Mouse (Mus musculus) limb, embryonic 15.5 days (tissue): ENCODE results near the gene Ptbp2. TPM values are rescaled to one million over a fixed set of nuclear protein-coding genes. Genes with fewer than 3 reads are reported as not detected.

Experiments used
- ATAC-seq: fragments of 200-750 bp; cut with Nextera tagmentation; 2 replicates; pipeline ENCODE4 v1.8.0; 2017; ENCODE audit warnings: low read depth, moderate TSS enrichment; ENCODE audit not compliant: insufficient number of reproducible peaks, low FRiP score, low TSS enrichment
- H3K27ac ChIP-seq: fragments of 300-500 bp; sonication (generic); 2 replicates; pipeline ENCODE4 v1.5.1; 2015; ENCODE audit warnings: moderate library complexity, mild to moderate bottlenecking, inconsistent platforms
- H3K27me3 ChIP-seq: fragments of 300-500 bp; sonication (generic); 2 replicates; pipeline ENCODE4 v1.6.1; 2015; ENCODE audit warnings: inconsistent platforms
- H3K36me3 ChIP-seq: fragments of 300-500 bp; sonication (generic); 2 replicates; pipeline ENCODE4 v1.6.1; 2015; ENCODE audit warnings: inconsistent platforms
- H3K4me1 ChIP-seq: fragments of 300-500 bp; sonication (generic); 2 replicates; pipeline ENCODE4 v1.6.1; 2015; ENCODE audit warnings: inconsistent platforms
- H3K4me2 ChIP-seq: fragments of 300-500 bp; sonication (generic); 2 replicates; pipeline ENCODE4 v1.6.1; 2015; ENCODE audit warnings: mild to moderate bottlenecking, inconsistent platforms
- H3K4me3 ChIP-seq: fragments of 300-500 bp; sonication (generic); 2 replicates; pipeline ENCODE4 v1.5.1; 2015; ENCODE audit warnings: mild to moderate bottlenecking, inconsistent platforms
- H3K9ac ChIP-seq: fragments of 300-500 bp; sonication (generic); 2 replicates; pipeline ENCODE4 v1.6.1; 2015; ENCODE audit warnings: inconsistent platforms
- H3K9me3 ChIP-seq: fragments of 300-500 bp; sonication (generic); 2 replicates; pipeline ENCODE4 v1.6.1; 2016; ENCODE audit warnings: inconsistent platforms
- WGBS: fragments of 180-500 bp; shearing (Covaris S2); methylation state at CpG from one replicate; pipeline ENCODE4 v1.1.7; 2015; 5-methylcytosine and 5-hydroxymethylcytosine counted together
- polyA plus RNA-seq: library from polyadenylated mRNA; unstranded; fragments of >200 nt; fragmentation: Nextera tagmentation; extraction: Ambion mirVana; gene quantifications from 2 replicates; pipeline ENCODE4 v1.2.1, GENCODE M21; 2015

Gene Ptbp2
- 46.5 and 47.4 TPM in 2 replicates for polyA plus RNA-seq

- no peaks in the 10 kb centered on the region for H3K36me3 ChIP-seq
- H3K9me3 ChIP-seq = no peaks in the 10 kb centered on the region
- peak within 1 kb of the TSS; percentile 45 for H3K4me2 ChIP-seq
- peak within 1 kb of the TSS; percentile 93 for H3K4me3 ChIP-seq
- H3K4me1 ChIP-seq = peaks cover 8% of the 10 kb centered on the region
- ATAC-seq = no peak
- 81% methylated on average over 4 of the region's 4 CpGs for WGBS
- H3K27me3 ChIP-seq = no peaks in the 10 kb centered on the region
- peak within 1 kb of the TSS; percentile 97 for H3K27ac ChIP-seq
- peak within 1 kb of the TSS; percentile 99 for H3K9ac ChIP-seq
Measured at GRCm38 (mm10) chr3:119784366-119784765, at the start of gene Ptbp2. Gene Ptbp2, minus strand, starts transcription at chr3:119784466.

DNA sequence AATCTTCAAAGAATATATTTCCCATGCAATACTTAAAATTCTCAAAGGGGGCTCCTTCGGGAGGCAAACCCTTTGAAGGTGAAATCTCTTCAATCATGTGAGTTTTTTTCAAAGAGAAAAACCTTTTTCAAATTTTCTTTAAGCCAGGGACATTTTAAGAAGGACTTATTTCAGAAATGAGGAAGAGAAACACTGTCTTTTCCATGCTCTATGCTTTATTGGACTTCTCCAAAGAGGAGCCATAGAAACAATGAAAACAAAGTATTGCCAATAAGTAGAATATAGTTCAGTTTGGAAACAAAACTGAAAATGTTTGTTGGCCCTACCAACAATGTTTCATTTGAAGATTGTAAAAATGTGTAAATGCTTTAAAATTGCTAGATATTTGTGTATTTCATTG is 30.4 kb upstream of the Ptbp2 start:
- no peak overlapping the region for H3K4me2 ChIP-seq
- no peaks in the 10 kb centered on the region for H3K9me3 ChIP-seq
- no peaks in the 10 kb centered on the region for H3K27me3 ChIP-seq
- no peak overlapping the region for H3K27ac ChIP-seq
- no peaks in the 10 kb centered on the region for H3K36me3 ChIP-seq
- H3K9ac ChIP-seq = no peak overlapping the region
- no peak for ATAC-seq
- H3K4me1 ChIP-seq = no peaks in the 10 kb centered on the region
- H3K4me3 ChIP-seq = no peak overlapping the region
- WGBS = 52% methylated on average over 1 of the region's 1 CpGs

DNA sequence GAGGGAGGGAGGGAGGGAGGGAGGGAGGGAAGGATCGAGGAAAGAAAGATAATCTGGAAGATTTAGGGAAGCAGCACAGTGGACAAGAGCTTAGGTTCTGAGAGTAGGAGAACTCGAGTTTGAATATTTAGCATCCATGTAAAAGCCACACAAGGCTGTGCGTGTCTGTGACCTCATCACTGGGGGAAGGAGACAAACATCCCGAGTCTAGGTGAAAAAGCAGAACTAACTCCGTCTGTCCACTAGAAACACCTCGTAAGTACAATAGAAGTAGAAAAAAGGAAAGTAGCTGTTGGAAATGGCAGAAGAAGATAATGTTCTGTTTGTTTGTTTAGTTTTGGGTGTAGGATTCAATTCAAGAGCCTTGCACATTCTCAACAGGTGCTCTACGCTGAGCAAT is 21.9 kb upstream of the Ptbp2 start:
- 76% methylated on average over 7 of the region's 7 CpGs for WGBS
- no peaks in the 10 kb centered on the region for H3K27me3 ChIP-seq
- H3K4me1 ChIP-seq = no peaks in the 10 kb centered on the region
- H3K4me2 ChIP-seq = no peak overlapping the region
- H3K9me3 ChIP-seq = no peaks in the 10 kb centered on the region
- ATAC-seq = no peak
- H3K27ac ChIP-seq = no peak overlapping the region
- H3K9ac ChIP-seq = no peak overlapping the region
- no peak overlapping the region for H3K4me3 ChIP-seq
- no peaks in the 10 kb centered on the region for H3K36me3 ChIP-seq

- Histone ChIP-seq H3K4me2 (no peak overlapping the region), H3K27ac (no peak overlapping the region), H3K9me3 (no peaks in the 10 kb centered on the region), H3K4me1 (no peaks in the 10 kb centered on the region), H3K27me3 (no peaks in the 10 kb centered on the region), H3K36me3 (no peaks in the 10 kb centered on the region), H3K4me3 (no peak overlapping the region), H3K9ac (no peak overlapping the region)
- ATAC-seq = no peak
- 84% methylated on average over 9 of the region's 9 CpGs for WGBS
Measured at GRCm38 (mm10) chr3:119794677-119795365, 10.6 kb upstream of the Ptbp2 start.

GRCm38 (mm10) chr3:119782946-119783701 is 1.1 kb downstream of the Ptbp2 start:
- H3K9me3 ChIP-seq = no peaks in the 10 kb centered on the region
- H3K4me3 ChIP-seq = peak overlapping the region; percentile 93
- no peaks in the 10 kb centered on the region for H3K27me3 ChIP-seq
- ATAC-seq = peak; percentile 88
- H3K4me1 ChIP-seq = peaks cover 8% of the 10 kb centered on the region
- peak overlapping the region; percentile 97 for H3K27ac ChIP-seq
- no peaks in the 10 kb centered on the region for H3K36me3 ChIP-seq
- H3K4me2 ChIP-seq = peak overlapping the region; percentile 54
- WGBS = under 1% methylated on average over 80 of the region's 89 CpGs
- peak overlapping the region; percentile 99 for H3K9ac ChIP-seq

- H3K4me3 ChIP-seq = peak overlapping the region; percentile 93
- WGBS = under 1% methylated on average over 56 of the region's 63 CpGs
- no peaks in the 10 kb centered on the region for H3K9me3 ChIP-seq
- H3K27me3 ChIP-seq = no peaks in the 10 kb centered on the region
- H3K4me2 ChIP-seq = peak overlapping the region; percentile 54
- peak; percentile 50 for ATAC-seq
- H3K9ac ChIP-seq = peak overlapping the region; percentile 99
- H3K27ac ChIP-seq = peak overlapping the region; percentile 97
- no peaks in the 10 kb centered on the region for H3K36me3 ChIP-seq
- peaks cover 8% of the 10 kb centered on the region for H3K4me1 ChIP-seq
Measured at GRCm38 (mm10) chr3:119782022-119782945, 2.0 kb downstream of the Ptbp2 start.

GRCm38 (mm10) chr3:119780876-119781275 is 3.4 kb downstream of the Ptbp2 start:
- Histone ChIP-seq H3K4me1 (peaks cover 8% of the 10 kb centered on the region), H3K27ac (no peak overlapping the region), H3K9ac (no peak overlapping the region), H3K27me3 (no peaks in the 10 kb centered on the region), H3K4me3 (0 out of 2 replicates have a peak overlapping the region, but pooled peaks have one; percentile 4), H3K4me2 (peak overlapping the region; percentile 40), H3K36me3 (no peaks in the 10 kb centered on the region), H3K9me3 (no peaks in the 10 kb centered on the region)
- ATAC-seq = no peak

DNA sequence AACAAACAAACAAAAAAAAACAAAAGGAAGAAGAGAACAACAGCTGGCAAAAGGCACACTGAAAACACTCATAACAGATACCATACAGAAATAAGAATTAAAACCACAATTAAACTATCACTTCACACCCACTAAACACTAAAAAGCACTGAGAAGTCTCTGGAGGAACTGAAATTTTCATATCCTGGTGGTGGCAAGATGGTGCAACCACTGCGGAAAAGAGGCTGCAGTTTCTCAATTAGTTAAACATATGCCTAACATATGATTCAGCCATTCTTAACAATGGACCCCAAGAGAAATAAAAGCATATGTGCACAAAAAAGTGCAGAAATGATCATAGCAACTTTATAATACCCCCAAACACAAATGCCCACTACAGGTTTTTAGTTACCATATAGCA is 5.0 kb downstream of the Ptbp2 start:
- Histone ChIP-seq H3K4me1 (peaks cover 8% of the 10 kb centered on the region), H3K27ac (no peak overlapping the region), H3K4me3 (no peak overlapping the region), H3K9me3 (no peaks in the 10 kb centered on the region), H3K36me3 (no peaks in the 10 kb centered on the region), H3K4me2 (no peak overlapping the region), H3K27me3 (no peaks in the 10 kb centered on the region), H3K9ac (no peak overlapping the region)
- 62% methylated on average over 1 of the region's 1 CpGs for WGBS
- no peak for ATAC-seq

DNA sequence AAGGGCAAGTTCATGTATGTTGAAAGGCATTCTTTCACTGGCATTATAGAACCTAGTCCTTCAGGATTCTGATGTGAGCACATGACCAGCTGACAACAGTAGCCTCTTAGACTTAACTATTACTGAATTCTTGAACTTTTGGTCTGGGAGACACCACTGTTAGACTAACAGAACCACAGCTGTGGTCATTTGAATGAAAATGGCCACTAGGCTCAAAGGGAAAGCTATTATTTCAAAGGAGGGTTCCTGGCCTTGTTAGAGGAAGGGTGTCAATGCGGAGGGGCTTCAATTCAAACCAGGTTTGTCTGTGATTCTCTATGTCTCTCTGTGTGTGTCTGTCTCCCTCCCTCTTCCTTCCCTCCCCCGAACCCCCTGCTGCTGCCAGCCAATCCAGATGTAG is 5.8 kb downstream of the Ptbp2 start:
- no peak overlapping the region for H3K4me2 ChIP-seq
- H3K4me1 ChIP-seq = peaks cover 8% of the 10 kb centered on the region
- WGBS = 69% methylated on average over 2 of the region's 2 CpGs
- H3K27me3 ChIP-seq = no peaks in the 10 kb centered on the region
- H3K9ac ChIP-seq = no peak overlapping the region
- ATAC-seq = no peak
- no peaks in the 10 kb centered on the region for H3K36me3 ChIP-seq
- H3K4me3 ChIP-seq = no peak overlapping the region
- H3K9me3 ChIP-seq = no peaks in the 10 kb centered on the region
- no peak overlapping the region for H3K27ac ChIP-seq

GRCm38 (mm10) chr3:119776129-119776528 is 8.1 kb downstream of the Ptbp2 start:
- Histone ChIP-seq H3K4me2 (no peak overlapping the region), H3K4me3 (no peak overlapping the region), H3K27me3 (no peaks in the 10 kb centered on the region), H3K9ac (no peak overlapping the region), H3K27ac (no peak overlapping the region), H3K36me3 (no peaks in the 10 kb centered on the region), H3K9me3 (no peaks in the 10 kb centered on the region), H3K4me1 (peaks cover 8% of the 10 kb centered on the region)
- WGBS = 91% methylated on average over 5 of the region's 5 CpGs
- ATAC-seq = no peak

GRCm38 (mm10) chr3:119772789-119773188 is 11.5 kb downstream of the Ptbp2 start:
- Histone ChIP-seq H3K4me1 (no peaks in the 10 kb centered on the region), H3K9ac (no peak overlapping the region), H3K4me2 (no peak overlapping the region), H3K4me3 (no peak overlapping the region), H3K36me3 (peaks cover 4% of the 10 kb centered on the region; the same call in 1 of the 2 replicates), H3K27ac (no peak overlapping the region), H3K27me3 (no peaks in the 10 kb centered on the region), H3K9me3 (no peaks in the 10 kb centered on the region)
- WGBS = 68% methylated on average over 2 of the region's 2 CpGs
- no peak for ATAC-seq
